In genomic region chr1:170845448-170846307, GRCm38 (mm10) we compare ENCODE assay signal across 11 mouse cellular contexts. TPM values are rescaled to one million over a fixed set of nuclear protein-coding genes. Genes with fewer than 3 reads are reported as not detected.
DNase-seq lines count a peak whose midpoint lies in the region; ATAC-seq and TF ChIP-seq lines count a peak whose summit lies in the region.
"Had no signal": no experiment of that assay in that cellular context is flagged by ENCODE, and none has a peak within 500 bp of the region (broad histone marks: within the 10 kb centered on the region; RNA-seq: fewer than 3 reads in every experiment).

No protein-coding gene starts in this region.

- peak overlapping the region; percentile 40 for H3K9ac ChIP-seq in liver, embryonic 15.5 days

- 13% methylated on average over 10 of the region's 10 CpGs for WGBS in heart, embryonic 10.5 days
- WGBS in liver, embryonic 15.5 days (ENCODE audit: insufficient replicate concordance) = 10% methylated on average over 10 of the region's 10 CpGs

- H3K9me3 ChIP-seq in heart, embryonic 10.5 days = no peaks in the 10 kb centered on the region
- no peaks in the 10 kb centered on the region for H3K9me3 ChIP-seq in liver, embryonic 15.5 days (replicated peaks)

- peak overlapping the region; percentile 65 for H3K4me2 ChIP-seq in liver, embryonic 15.5 days

- H3K27ac ChIP-seq in left cerebral cortex, adult 2 months = 0 out of 2 replicates have a peak overlapping the region, but pooled peaks have one; percentile 17
- H3K27ac ChIP-seq in heart, embryonic 10.5 days = peak overlapping the region; percentile 79
- peak overlapping the region; percentile 86 for H3K27ac ChIP-seq in liver, embryonic 15.5 days (replicated peaks)

- peaks cover 17% of the 10 kb centered on the region; the same call in 1 of the 2 replicates for H3K36me3 ChIP-seq in heart, embryonic 10.5 days
- peaks cover 29% of the 10 kb centered on the region for H3K36me3 ChIP-seq in liver, embryonic 15.5 days (replicated peaks)

- ATAC-seq in activated CD4-positive, CD25-positive, alpha-beta regulatory T cell, adult 4 months = peak; percentile 41
- ATAC-seq in liver, embryonic 15.5 days (ENCODE audit: insufficient read depth) = peak; percentile 92
- ATAC-seq: Patski had no signal

- DNase-seq in left cerebral cortex, adult 2 months (ENCODE audit: extremely low spot score in 1 of 2, low spot score in 2 of 2) = no peak
- DNase-seq in left cerebral cortex, postnatal 36 days (ENCODE audit: low spot score in 2 of 2) = no peak
- peak; percentile 87 for DNase-seq in heart, embryonic 10.5 days (ENCODE audit: low spot score)
- no peak for DNase-seq in cerebellum, adult 9-11 months
- no peak for DNase-seq in kidney, postnatal 10 days
- DNase-seq in kidney, adult 11 months = no peak
- DNase-seq: gastrocnemius, postnatal 14 days; lung, postnatal 14 days had no signal

- intact Hi-C loops in left cerebral cortex, adult 2 months (cut with DNase I) = no loop called here
- intact Hi-C loops in left cerebral cortex, postnatal 36 days (cut with DNase I) = loop anchor here (10.0 kb wide), 1 partner anchor 551 kb away; no protein-coding TSS in a partner anchor

- H3K27me3 ChIP-seq in heart, embryonic 10.5 days (ENCODE audit: insufficient read depth, poor library complexity, severe bottlenecking) = no peaks in the 10 kb centered on the region
- no peaks in the 10 kb centered on the region for H3K27me3 ChIP-seq in liver, embryonic 15.5 days
- H3K27me3 ChIP-seq: Patski had no signal

- H3K4me1 ChIP-seq in heart, embryonic 10.5 days = peaks cover 32% of the 10 kb centered on the region
- peaks cover 36% of the 10 kb centered on the region for H3K4me1 ChIP-seq in liver, embryonic 15.5 days (replicated peaks)

- TF ChIP-seq CTCF in left cerebral cortex, adult 2 months (IDR thresholded peaks at IDR 0.05) = no peak

- H3K4me3 ChIP-seq in left cerebral cortex, adult 2 months = no peak overlapping the region
- peak overlapping the region; percentile 36 for H3K4me3 ChIP-seq in heart, embryonic 10.5 days
- H3K4me3 ChIP-seq in liver, embryonic 15.5 days (replicated peaks) = peak overlapping the region; percentile 36

RNA-seq across cellular contexts. Expression of gene Atf6, which starts 21.9 kb away (rescaled TPM):
- 10 to 100 TPM; 52.7 to 59.5 TPM for total RNA-seq in left cerebral cortex, adult 2 months (2021)
- 10 to 100 TPM; 53.3 to 59.4 TPM for total RNA-seq in left cerebral cortex, postnatal 36 days (2021)
- polyA plus RNA-seq in activated CD4-positive, CD25-positive, alpha-beta regulatory T cell, adult 4 months (2017; shearing (Covaris generic)) = 1 to 10 TPM; 6.5 to 8.2 TPM
- polyA plus RNA-seq in heart, embryonic 10.5 days (2016; fragmentation: Nextera tagmentation; extraction: Ambion mirVana) = 10.9 and 16.0 TPM in 2 replicates
- polyA plus RNA-seq in liver, embryonic 15.5 days (2015; fragmentation: Nextera tagmentation; extraction: Ambion mirVana) = 6.4 TPM in 2 replicates

RNA-seq across cellular contexts. Expression of gene Gm26620, which starts 39.2 kb away (rescaled TPM):
- under 1 TPM; 0.45 to 0.58 TPM for total RNA-seq in left cerebral cortex, adult 2 months (2021)
- under 1 TPM in 1 of 2 experiments, not detected in 1; 0.54 TPM for total RNA-seq in left cerebral cortex, postnatal 36 days (2021)
- polyA plus RNA-seq in activated CD4-positive, CD25-positive, alpha-beta regulatory T cell, adult 4 months (2017; shearing (Covaris generic)) = not detected
- polyA plus RNA-seq in heart, embryonic 10.5 days (2016; fragmentation: Nextera tagmentation; extraction: Ambion mirVana) = 0.67 TPM in 1 of 2 replicates, not detected in the other
- 0.30 TPM in 1 of 2 replicates, not detected in the other for polyA plus RNA-seq in liver, embryonic 15.5 days (2015; fragmentation: Nextera tagmentation; extraction: Ambion mirVana)

RNA-seq across cellular contexts. Expression of gene Dusp12, which starts 39.7 kb away (rescaled TPM):
- total RNA-seq in left cerebral cortex, adult 2 months (2021) = 10 to 100 TPM; 14.3 to 15.5 TPM
- total RNA-seq in left cerebral cortex, postnatal 36 days (2021) = 10 to 100 TPM; 14.0 to 17.3 TPM
- 10 to 100 TPM; 10.2 to 14.5 TPM for polyA plus RNA-seq in activated CD4-positive, CD25-positive, alpha-beta regulatory T cell, adult 4 months (2017; shearing (Covaris generic))
- polyA plus RNA-seq in heart, embryonic 10.5 days (2016; fragmentation: Nextera tagmentation; extraction: Ambion mirVana) = 28.9 and 37.9 TPM in 2 replicates
- 19.7 and 20.5 TPM in 2 replicates for polyA plus RNA-seq in liver, embryonic 15.5 days (2015; fragmentation: Nextera tagmentation; extraction: Ambion mirVana)

Comparison
In these comparisons a context has a peak if more than half of its experiments do, and no peak if none do; other contexts are left out.
1. H3K27ac ChIP-seq: peak in every context shown above with its lines; median percentile 86 in liver, embryonic 15.5 days; 79 in heart, embryonic 10.5 days; 17 in left cerebral cortex, adult 2 months.